Mouse (Mus musculus): ENCODE measurements at regions not wholly inside any gene's neighbourhood (a gene's known extent, or its start where the extent isn't known, plus 50 kb on each side); places are given as distances from the start of the nearest gene placed in this dataset.

DNA sequence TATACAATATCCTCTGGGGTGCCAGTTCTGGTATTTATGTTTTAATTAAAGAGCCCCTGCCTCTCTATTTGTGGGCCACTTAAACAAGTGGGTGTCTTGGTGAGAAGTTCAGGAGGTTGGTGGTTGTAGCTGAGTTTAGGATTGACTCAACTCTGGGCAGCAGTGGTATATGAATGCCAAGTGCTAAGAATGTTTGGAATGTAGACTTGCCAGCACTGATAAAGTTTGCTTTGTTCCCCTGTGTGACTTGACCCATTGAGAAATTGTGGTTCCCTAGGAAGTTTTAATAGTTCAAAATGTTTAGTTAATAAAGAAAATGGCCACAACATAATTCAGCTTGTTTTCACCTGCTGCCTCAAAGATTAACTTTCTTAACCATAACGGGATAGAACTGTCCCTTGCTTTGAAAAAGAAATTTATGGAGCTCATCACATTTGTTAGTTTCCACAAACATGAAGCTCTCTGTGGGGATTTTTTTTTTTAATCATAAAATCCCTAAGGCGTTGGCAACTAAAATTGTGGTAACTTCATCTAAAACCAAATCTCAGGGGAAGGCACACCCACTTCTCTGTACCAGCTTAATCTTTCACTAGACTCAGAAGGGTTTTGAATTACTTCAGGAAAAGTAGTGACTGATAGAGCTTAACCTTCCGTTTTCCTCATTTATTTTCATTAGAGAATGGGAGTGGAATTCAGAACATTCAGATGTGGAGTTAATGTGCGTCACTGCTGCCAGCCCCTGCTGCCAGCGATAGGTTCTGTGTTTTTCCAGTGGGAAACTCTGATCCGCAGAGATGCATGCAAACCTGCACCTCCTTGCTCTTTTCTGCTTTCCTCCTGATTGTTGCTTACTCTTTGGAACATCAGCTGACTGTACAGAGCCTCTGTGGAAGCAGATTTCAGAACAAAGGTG lies 126.4 kb downstream of the Ogfrl1 start:
- H3K36me3 ChIP-seq (ENCODE audit: control insufficient read depth, insufficient read depth, low read length) = no peaks in the 10 kb centered on the region
- no peak overlapping the region for H3K27ac ChIP-seq (ENCODE audit: insufficient read depth, low read depth, low read length)
- TF ChIP-seq POLR2A (IDR thresholded peaks at IDR 0.05; ENCODE audit: low read depth, low read length) (no peak), CTCF (IDR thresholded peaks at IDR 0.05; ENCODE audit: extremely low read depth, insufficient read length, insufficient replicate concordance, low read depth, low read length) (no peak)
- WGBS = 64% methylated on average over 6 of the region's 6 CpGs
- no peak overlapping the region for H3K4me3 ChIP-seq (ENCODE audit: low read depth, low read length)
- no peaks in the 10 kb centered on the region for H3K27me3 ChIP-seq (ENCODE audit: control insufficient read depth, insufficient read depth, low read length)
- 0 out of 2 replicates have a peak, but pooled peaks cover 2% of the 10 kb centered on the region for H3K4me1 ChIP-seq (ENCODE audit: control insufficient read depth, insufficient read depth, insufficient read length, low read length)

DNA sequence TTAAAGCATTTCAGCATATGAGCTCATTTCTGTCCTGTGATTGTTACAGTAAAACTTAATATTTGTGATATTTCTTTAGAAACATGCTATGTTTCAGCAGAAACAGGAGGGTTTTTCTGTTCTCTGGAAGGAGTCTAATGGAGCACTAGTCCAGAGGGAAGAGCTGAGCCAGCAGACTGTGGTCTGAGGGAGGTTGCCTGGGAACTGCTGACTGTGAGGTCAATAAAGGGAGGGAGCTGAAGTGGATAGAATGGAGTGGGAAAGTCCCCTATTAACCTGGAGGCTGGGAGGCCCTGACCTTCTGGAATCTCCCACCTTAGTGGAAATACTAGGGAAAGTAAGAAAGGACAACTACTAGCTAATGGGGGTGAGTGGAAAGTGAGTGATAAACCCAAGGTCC lies 129.5 kb downstream of the Ogfrl1 start:
- no peaks in the 10 kb centered on the region for H3K27me3 ChIP-seq (ENCODE audit: control insufficient read depth, insufficient read depth, low read length)
- no peaks in the 10 kb centered on the region for H3K36me3 ChIP-seq (ENCODE audit: control insufficient read depth, insufficient read depth, low read length)
- TF ChIP-seq POLR2A (IDR thresholded peaks at IDR 0.05; ENCODE audit: low read depth, low read length) = no peak
- TF ChIP-seq CTCF (IDR thresholded peaks at IDR 0.05; ENCODE audit: extremely low read depth, insufficient read length, insufficient replicate concordance, low read depth, low read length) = no peak
- H3K4me3 ChIP-seq (ENCODE audit: low read depth, low read length) = no peak overlapping the region
- peaks cover 4% of the 10 kb centered on the region; the same call in 1 of the 2 replicates for H3K4me1 ChIP-seq (ENCODE audit: control insufficient read depth, insufficient read depth, insufficient read length, low read length)
- H3K27ac ChIP-seq (ENCODE audit: insufficient read depth, low read depth, low read length) = no peak overlapping the region

DNA sequence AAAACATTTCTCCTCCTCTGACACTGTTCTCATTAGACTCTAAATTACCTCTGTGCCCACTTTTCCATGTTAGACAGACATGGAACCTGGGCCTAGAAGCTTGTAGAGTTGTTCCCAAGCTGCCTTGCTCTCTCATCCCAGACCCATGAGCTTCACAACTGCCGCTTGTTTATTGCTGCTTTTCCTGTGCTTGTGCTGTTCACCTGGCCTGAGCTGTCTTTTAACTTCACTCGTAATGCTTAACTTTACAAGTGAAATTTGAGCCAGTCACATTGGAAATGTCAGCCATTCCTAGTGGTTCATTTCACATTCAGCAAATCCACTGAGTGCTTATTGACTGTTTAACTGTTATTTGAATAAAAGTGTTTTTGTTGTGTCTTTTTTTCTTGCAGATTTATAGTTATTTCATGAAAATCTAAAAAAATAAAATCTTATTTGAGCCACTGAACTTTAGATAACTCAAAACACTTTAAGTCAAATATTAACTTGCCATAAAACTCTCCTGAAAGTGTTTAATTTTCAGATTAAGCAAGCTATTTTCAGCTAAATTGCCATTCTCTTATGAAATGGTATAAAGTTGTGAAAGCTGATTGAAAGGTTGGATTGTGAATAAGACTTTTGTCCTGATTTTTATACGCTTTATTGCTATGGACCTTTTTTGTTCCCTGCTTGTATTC lies 131.9 kb downstream of the Ogfrl1 start:
- WGBS = 48% methylated on average over 3 of the region's 3 CpGs
- Histone ChIP-seq H3K4me3 (ENCODE audit: low read depth, low read length) (no peak overlapping the region), H3K27me3 (ENCODE audit: control insufficient read depth, insufficient read depth, low read length) (no peaks in the 10 kb centered on the region), H3K4me1 (ENCODE audit: control insufficient read depth, insufficient read depth, insufficient read length, low read length) (peaks cover 4% of the 10 kb centered on the region; the same call in 1 of the 2 replicates), H3K36me3 (ENCODE audit: control insufficient read depth, insufficient read depth, low read length) (no peaks in the 10 kb centered on the region), H3K27ac (ENCODE audit: insufficient read depth, low read depth, low read length) (no peak overlapping the region)
- TF ChIP-seq CTCF (IDR thresholded peaks at IDR 0.05; ENCODE audit: extremely low read depth, insufficient read length, insufficient replicate concordance, low read depth, low read length) = no peak
- no peak for TF ChIP-seq POLR2A (IDR thresholded peaks at IDR 0.05; ENCODE audit: low read depth, low read length)

DNA sequence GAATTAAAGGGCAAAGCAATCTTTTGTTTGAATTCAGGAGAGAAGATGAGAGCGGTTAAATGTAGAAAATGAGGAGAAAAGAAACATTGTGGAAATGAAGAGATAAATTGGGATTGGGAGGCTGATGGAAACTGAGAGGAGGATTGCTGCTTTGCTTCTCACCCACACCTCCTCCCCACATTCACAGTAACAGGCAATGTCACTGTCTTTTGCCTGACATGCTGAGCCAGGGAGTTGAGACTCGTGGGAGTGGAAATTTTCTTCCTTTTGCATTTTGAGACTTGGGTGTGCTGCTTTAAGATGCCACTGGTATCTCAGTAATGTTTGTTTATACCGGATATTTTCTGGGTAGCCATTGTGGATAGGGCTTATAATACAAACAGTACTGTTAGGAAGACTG lies 133.3 kb downstream of the Ogfrl1 start:
- 45% methylated on average over 3 of the region's 3 CpGs for WGBS
- no peak overlapping the region for H3K27ac ChIP-seq (ENCODE audit: insufficient read depth, low read depth, low read length)
- H3K4me3 ChIP-seq (ENCODE audit: low read depth, low read length) = no peak overlapping the region
- H3K36me3 ChIP-seq (ENCODE audit: control insufficient read depth, insufficient read depth, low read length) = no peaks in the 10 kb centered on the region
- H3K4me1 ChIP-seq (ENCODE audit: control insufficient read depth, insufficient read depth, insufficient read length, low read length) = peaks cover 4% of the 10 kb centered on the region; the same call in 1 of the 2 replicates
- TF ChIP-seq CTCF (IDR thresholded peaks at IDR 0.05; ENCODE audit: extremely low read depth, insufficient read length, insufficient replicate concordance, low read depth, low read length) = no peak
- TF ChIP-seq POLR2A (IDR thresholded peaks at IDR 0.05; ENCODE audit: low read depth, low read length) = no peak
- H3K27me3 ChIP-seq (ENCODE audit: control insufficient read depth, insufficient read depth, low read length) = no peaks in the 10 kb centered on the region

DNA sequence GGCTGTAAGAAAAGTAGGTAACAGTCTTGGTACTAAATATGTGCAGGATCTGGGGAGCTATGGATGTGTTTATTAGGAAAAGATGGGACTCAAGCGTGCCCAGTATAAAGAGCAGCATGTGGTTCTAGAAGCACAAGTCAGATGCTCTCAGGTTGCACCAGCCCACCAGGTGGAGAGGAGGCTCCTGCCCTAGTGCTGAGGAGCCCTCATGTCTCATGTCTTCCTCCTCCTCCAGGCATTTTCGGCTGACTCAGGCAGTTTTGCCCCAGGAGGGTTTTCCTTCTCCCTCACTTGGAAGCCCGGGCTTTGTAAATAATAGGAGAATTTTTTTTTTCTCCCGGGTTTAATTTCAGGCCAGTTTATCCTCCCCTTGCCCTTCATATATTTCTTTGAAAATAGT lies 133.8 kb downstream of the Ogfrl1 start:
- Histone ChIP-seq H3K27me3 (ENCODE audit: control insufficient read depth, insufficient read depth, low read length) (no peaks in the 10 kb centered on the region), H3K27ac (ENCODE audit: insufficient read depth, low read depth, low read length) (no peak overlapping the region), H3K4me3 (ENCODE audit: low read depth, low read length) (no peak overlapping the region), H3K36me3 (ENCODE audit: control insufficient read depth, insufficient read depth, low read length) (no peaks in the 10 kb centered on the region), H3K4me1 (ENCODE audit: control insufficient read depth, insufficient read depth, insufficient read length, low read length) (peaks cover 4% of the 10 kb centered on the region; the same call in 1 of the 2 replicates)
- WGBS = 46% methylated on average over 4 of the region's 4 CpGs
- TF ChIP-seq POLR2A (IDR thresholded peaks at IDR 0.05; ENCODE audit: low read depth, low read length) (no peak), CTCF (IDR thresholded peaks at IDR 0.05; ENCODE audit: extremely low read depth, insufficient read length, insufficient replicate concordance, low read depth, low read length) (no peak)

DNA sequence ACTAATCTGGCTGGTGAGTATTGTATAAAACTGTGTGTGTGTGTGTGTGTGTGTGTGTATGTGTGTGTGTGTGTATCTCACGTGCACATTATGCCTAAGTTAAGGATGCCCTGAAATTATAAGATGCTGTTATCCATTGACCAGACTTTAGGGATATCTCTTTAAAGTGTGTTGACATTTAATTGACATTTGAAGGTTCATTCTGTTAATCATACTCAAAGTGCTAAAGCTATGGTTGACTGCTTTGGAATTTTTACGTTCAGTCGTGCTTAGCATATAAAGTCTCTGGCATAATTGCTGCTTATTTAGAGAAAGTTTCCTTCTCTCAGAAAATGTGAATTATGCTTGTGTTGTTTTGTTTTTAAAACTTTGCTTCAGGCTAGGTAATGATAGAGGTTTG lies 135.9 kb downstream of the Ogfrl1 start:
- H3K4me1 ChIP-seq (ENCODE audit: control insufficient read depth, insufficient read depth, insufficient read length, low read length) = peaks cover 2% of the 10 kb centered on the region; the same call in 1 of the 2 replicates
- TF ChIP-seq POLR2A (IDR thresholded peaks at IDR 0.05; ENCODE audit: low read depth, low read length) (no peak), CTCF (IDR thresholded peaks at IDR 0.05; ENCODE audit: extremely low read depth, insufficient read length, insufficient replicate concordance, low read depth, low read length) (no peak)
- H3K27ac ChIP-seq (ENCODE audit: insufficient read depth, low read depth, low read length) = no peak overlapping the region
- no peak overlapping the region for H3K4me3 ChIP-seq (ENCODE audit: low read depth, low read length)
- H3K36me3 ChIP-seq (ENCODE audit: control insufficient read depth, insufficient read depth, low read length) = no peaks in the 10 kb centered on the region
- 76% methylated on average over 3 of the region's 3 CpGs for WGBS
- no peaks in the 10 kb centered on the region for H3K27me3 ChIP-seq (ENCODE audit: control insufficient read depth, insufficient read depth, low read length)

DNA sequence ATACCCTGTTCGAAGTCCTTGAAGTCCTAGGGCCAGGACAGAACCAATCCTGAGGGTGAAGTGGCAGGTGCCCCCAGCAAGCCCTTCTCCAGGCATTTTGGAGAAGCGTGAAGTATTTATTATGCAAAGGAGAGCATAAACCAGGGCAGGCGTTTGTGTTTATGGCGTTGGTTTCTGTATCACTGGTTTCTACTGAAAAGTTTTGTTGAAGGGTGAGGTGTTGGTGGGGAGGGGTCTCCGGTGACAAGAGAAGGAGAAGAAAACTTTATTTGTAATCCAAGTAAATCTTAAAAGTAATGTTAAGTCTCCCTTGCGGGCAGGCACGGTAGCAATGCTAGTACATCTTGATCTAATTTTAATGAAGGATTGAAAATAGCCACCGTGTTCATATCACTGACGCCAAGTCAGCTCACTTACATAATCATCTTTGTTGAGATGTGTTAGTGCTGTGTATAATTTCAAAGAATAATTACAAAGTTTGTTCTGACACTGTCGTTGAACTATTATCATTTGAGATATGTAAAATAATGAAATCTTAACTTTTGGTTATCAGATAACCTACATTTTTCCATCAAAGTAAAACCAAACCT lies 140.2 kb downstream of the Ogfrl1 start:
- WGBS = 14% methylated on average over 10 of the region's 10 CpGs
- Histone ChIP-seq H3K27ac (ENCODE audit: insufficient read depth, low read depth, low read length) (peak overlapping the region; percentile 43), H3K27me3 (ENCODE audit: control insufficient read depth, insufficient read depth, low read length) (no peaks in the 10 kb centered on the region), H3K4me1 (ENCODE audit: control insufficient read depth, insufficient read depth, insufficient read length, low read length) (no peaks in the 10 kb centered on the region), H3K4me3 (ENCODE audit: low read depth, low read length) (peak overlapping the region; percentile 82), H3K36me3 (ENCODE audit: control insufficient read depth, insufficient read depth, low read length) (no peaks in the 10 kb centered on the region)
- TF ChIP-seq POLR2A (IDR thresholded peaks at IDR 0.05; ENCODE audit: low read depth, low read length) (no peak), CTCF (IDR thresholded peaks at IDR 0.05; ENCODE audit: extremely low read depth, insufficient read length, insufficient replicate concordance, low read depth, low read length) (no peak)

Measured in small intestine, adult 2 months (tissue).